Mouse (Mus musculus) ES-E14 (cell line): ENCODE data around the gene Rab9b.

Experiments used
- HCFC1 ChIP-seq: IDR thresholded peaks from 2 replicates; pipeline ENCODE4 v1.6.1; 2012; ENCODE audit warnings: low read length, inconsistent platforms, borderline replicate concordance; ENCODE audit not compliant: insufficient read depth
- ZNF384 ChIP-seq: IDR thresholded peaks from 2 replicates; pipeline ENCODE4 v1.6.1; 2012; ENCODE audit warnings: low read depth, low read length, inconsistent platforms

GRCm38 (mm10) chrX:136822371-136822770, 46.2 kb downstream of the Rab9b start, which contains the start of gene Plp1:
- TF ChIP-seq ZNF384, result no peak
- TF ChIP-seq HCFC1, result no peak
